Mouse (Mus musculus) CH12.LX (cell line): ENCODE measurements around the gene Cadm2. TPM values are rescaled to one million over a fixed set of nuclear protein-coding genes. Genes with fewer than 3 reads are reported as not detected.

ENCODE experiments used
- DNase-seq: peaks from one replicate; pipeline ENCODE4 v3.0.0-alpha.2; 2013; ENCODE audit errors: extremely low read depth
- H3K27ac ChIP-seq: 2 replicates; pipeline ENCODE4 v1.5.1; 2012; ENCODE audit warnings: low read depth, mild to moderate bottlenecking, control low read depth, moderate library complexity; ENCODE audit not compliant: insufficient read depth
- H3K27me3 ChIP-seq: replicated peaks from 2 replicates; pipeline ENCODE3; 2012; ENCODE audit warnings: inconsistent platforms
- H3K36me3 ChIP-seq, 2 experiments: replicated peaks in 1 of 2; 2 replicates each; pipeline versions ENCODE3 to v1.6.1; 2012; ENCODE audit warnings: inconsistent platforms in 1 of 2, low read length in 1 of 2, mild to moderate bottlenecking in 1 of 2, mixed read lengths in 1 of 2, moderate library complexity in 1 of 2; ENCODE audit not compliant: control insufficient read depth in 1 of 2, insufficient read depth in 1 of 2
- H3K4me1 ChIP-seq, 2 experiments: 2 replicates each; pipeline ENCODE4 v1.6.1; 2012; ENCODE audit warnings: inconsistent platforms in 1 of 2, moderate library complexity in 1 of 2; ENCODE audit not compliant: insufficient read depth in 2 of 2, control insufficient read depth in 1 of 2
- H3K4me2 ChIP-seq: 2 replicates; pipeline ENCODE4 v1.6.1; 2012; ENCODE audit warnings: low read depth, mild to moderate bottlenecking, control low read depth; ENCODE audit not compliant: poor library complexity, insufficient read depth, severe bottlenecking
- H3K4me3 ChIP-seq, 3 experiments: fragments of 150-350 bp in 1 of 3; sonication (generic) in 1 of 3; replicated peaks in 1 of 3; 2 replicates each; pipeline versions ENCODE3 to v1.5.1; 2011 to 2012; ENCODE audit warnings: low read depth in 2 of 3, low read length in 2 of 3, mild to moderate bottlenecking in 2 of 3, moderate library complexity in 2 of 3, control low read depth in 1 of 3, improper control_type of control experiment in 1 of 3, inconsistent platforms in 1 of 3, mixed read lengths in 1 of 3; ENCODE audit not compliant: poor library complexity in 1 of 3
- H3K79me2 ChIP-seq: replicated peaks from 2 replicates; pipeline ENCODE4 v1.6.1; 2012; ENCODE audit warnings: mild to moderate bottlenecking, moderate library complexity; ENCODE audit not compliant: control insufficient read depth, poor library complexity, insufficient read depth, severe bottlenecking; ENCODE audit errors: extremely low read depth
- H3K9ac ChIP-seq: 2 replicates; pipeline ENCODE4 v1.6.1; 2012; ENCODE audit warnings: low read depth, mild to moderate bottlenecking, control low read depth, moderate library complexity; ENCODE audit not compliant: insufficient read depth
- H3K9me3 ChIP-seq: replicated peaks from 2 replicates; pipeline ENCODE3; 2012; ENCODE audit warnings: low read length, inconsistent platforms, mixed read lengths
- BHLHE40 ChIP-seq: IDR thresholded peaks from 2 replicates; pipeline ENCODE4 v1.6.1; 2011; ENCODE audit warnings: mild to moderate bottlenecking, low read depth, low read length, improper control_type of control experiment
- CHD1 ChIP-seq: IDR thresholded peaks from 2 replicates; pipeline ENCODE4 v1.6.1; 2012; ENCODE audit warnings: low read depth, low read length, improper control_type of control experiment, inconsistent platforms
- E2F4 ChIP-seq: IDR thresholded peaks from 2 replicates; pipeline ENCODE4 v1.6.1; 2011; ENCODE audit warnings: low read depth, low read length, improper control_type of control experiment; ENCODE audit not compliant: insufficient replicate concordance
- GABPA ChIP-seq: IDR thresholded peaks from 2 replicates; pipeline ENCODE4 v1.6.1; 2012; ENCODE audit warnings: low read depth, low read length, improper control_type of control experiment, inconsistent platforms; ENCODE audit not compliant: insufficient replicate concordance
- HCFC1 ChIP-seq: IDR thresholded peaks from 2 replicates; pipeline ENCODE4 v1.6.1; 2012; ENCODE audit warnings: low read depth, mild to moderate bottlenecking, inconsistent platforms, low read length, improper control_type of control experiment
- IRF4 ChIP-seq: IDR thresholded peaks from 2 replicates; pipeline ENCODE4 v1.6.1; 2014; ENCODE audit warnings: low read depth, mild to moderate bottlenecking, inconsistent platforms, low read length, improper control_type of control experiment
- MAX ChIP-seq: IDR thresholded peaks from 2 replicates; pipeline ENCODE4 v1.6.1; 2011; ENCODE audit warnings: low read length, improper control_type of control experiment
- MEF2A ChIP-seq: IDR thresholded peaks from 2 replicates; pipeline ENCODE4 v1.6.1; 2014; ENCODE audit warnings: low read depth, mild to moderate bottlenecking, inconsistent platforms, low read length, improper control_type of control experiment, borderline replicate concordance
- MXI1 ChIP-seq: IDR thresholded peaks from 2 replicates; pipeline ENCODE4 v1.6.1; 2011; ENCODE audit warnings: mild to moderate bottlenecking, low read depth, low read length, improper control_type of control experiment
- PAX5 ChIP-seq: IDR thresholded peaks from 2 replicates; pipeline ENCODE4 v1.6.1; 2012; ENCODE audit warnings: low read length, inconsistent platforms, mixed read lengths
- RAD21 ChIP-seq: IDR thresholded peaks from 2 replicates; pipeline ENCODE4 v1.6.1; 2011; ENCODE audit warnings: low read depth, mild to moderate bottlenecking, low read length, improper control_type of control experiment, moderate library complexity
- RCOR1 ChIP-seq: conservative IDR thresholded peaks from 2 replicates; pipeline ENCODE4 v1.6.1; 2012; ENCODE audit warnings: low read depth, mild to moderate bottlenecking, inconsistent platforms, low read length, improper control_type of control experiment
- SIN3A ChIP-seq: IDR thresholded peaks from 2 replicates; pipeline ENCODE4 v1.6.1; 2012; ENCODE audit warnings: low read length, improper control_type of control experiment, inconsistent platforms
- USF2 ChIP-seq: conservative IDR thresholded peaks from 2 replicates; pipeline ENCODE4 v1.6.1; 2011; ENCODE audit warnings: low read depth, low read length, improper control_type of control experiment
- ZKSCAN1 ChIP-seq: IDR thresholded peaks from 2 replicates; pipeline ENCODE4 v1.6.1; 2012; ENCODE audit warnings: low read depth, inconsistent platforms, low read length, improper control_type of control experiment, borderline replicate concordance
- ZMIZ1 ChIP-seq: IDR thresholded peaks from 2 replicates; pipeline ENCODE4 v1.6.1; 2012; ENCODE audit warnings: low read depth, mild to moderate bottlenecking, inconsistent platforms, low read length, improper control_type of control experiment
- dilution Hi-C: fragments of 300-500 bp; cut with MboI; formaldehyde crosslinking; loops from 2 replicates; pipeline ENCODE4 v1.14.3; 2020; ENCODE audit warnings: low sequenced_read_pairs; ENCODE audit not compliant: extremely low pct_unique_long_range_greater_than_20kb, extremely low pct_ligation_motif_present
- in situ Hi-C: fragments of 300-500 bp; cut with MboI; formaldehyde crosslinking; loops from 3 replicates; pipeline ENCODE4 v1.14.3; 2019; ENCODE audit warnings: low sequenced_read_pairs, low pct_ligation_motif_present, low pct_unique_long_range_greater_than_20kb, mixed read lengths
- polyA plus RNA-seq: library from polyadenylated mRNA; unstranded; fragments of >175 nt; gene quantifications from 2 replicates; pipeline ENCODE4 v1.2.1, GENCODE M21; 2012; ENCODE audit warnings: low read depth; ENCODE audit not compliant: insufficient read length
- total RNA-seq, 2 experiments: library from RNA; depleted of rRNA; stranded (reverse); fragments of 300-350 nt in 1 of 2; fragments of >200 nt in 1 of 2; gene quantifications; 2 replicates each; pipeline ENCODE4 v1.2.3; 2012 to 2014

The Cadm2 gene
- total and polyA plus RNA-seq, 3 experiments = not detected

GRCm38 (mm10) chr16:67096706-67097105 is 524.0 kb downstream of the Cadm2 start:
- H3K27ac ChIP-seq = no peak overlapping the region
- peaks cover 42% of the 10 kb centered on the region for H3K9me3 ChIP-seq
- H3K79me2 ChIP-seq = no peaks in the 10 kb centered on the region
- dilution Hi-C loops (no loop called here), in situ Hi-C loops (no loop called here)
- H3K4me1 ChIP-seq = no peaks in the 10 kb centered on the region
- DNase-seq = no peak
- TF ChIP-seq GABPA = no peak
- no peak for TF ChIP-seq E2F4
- no peak for TF ChIP-seq BHLHE40
- TF ChIP-seq ZKSCAN1 = no peak
- TF ChIP-seq RCOR1 = no peak
- no peak for TF ChIP-seq MXI1
- TF ChIP-seq SIN3A = no peak
- no peak for TF ChIP-seq USF2
- no peak for TF ChIP-seq MAX
- no peak for TF ChIP-seq MEF2A
- H3K36me3 ChIP-seq = no peaks in the 10 kb centered on the region
- no peak overlapping the region for H3K4me2 ChIP-seq
- no peaks in the 10 kb centered on the region for H3K27me3 ChIP-seq
- no peak overlapping the region for H3K4me3 ChIP-seq
- no peak overlapping the region for H3K9ac ChIP-seq

- in situ Hi-C loops (no loop called here), dilution Hi-C loops (no loop called here)
- Histone ChIP-seq H3K4me3 (no peak overlapping the region), H3K9ac (no peak overlapping the region), H3K4me2 (no peak overlapping the region), H3K27me3 (no peaks in the 10 kb centered on the region), H3K4me1 (no peaks in the 10 kb centered on the region), H3K9me3 (peaks cover 37% of the 10 kb centered on the region), H3K36me3 (no peaks in the 10 kb centered on the region), H3K79me2 (no peaks in the 10 kb centered on the region), H3K27ac (no peak overlapping the region)
- no peak for DNase-seq
- TF ChIP-seq CHD1 (no peak), ZKSCAN1 (no peak), E2F4 (no peak), RCOR1 (no peak), ZMIZ1 (no peak), PAX5 (no peak), IRF4 (no peak), MAX (no peak), HCFC1 (no peak), SIN3A (no peak), RAD21 (no peak)
Measured at GRCm38 (mm10) chr16:67095916-67096315, 524.8 kb downstream of the Cadm2 start.
